Mouse (Mus musculus): ENCODE measurements at regions not wholly inside any gene's neighbourhood (a gene's known extent, or its start where the extent isn't known, plus 50 kb on each side); places are given as distances from the start of the nearest gene placed in this dataset.

DNA sequence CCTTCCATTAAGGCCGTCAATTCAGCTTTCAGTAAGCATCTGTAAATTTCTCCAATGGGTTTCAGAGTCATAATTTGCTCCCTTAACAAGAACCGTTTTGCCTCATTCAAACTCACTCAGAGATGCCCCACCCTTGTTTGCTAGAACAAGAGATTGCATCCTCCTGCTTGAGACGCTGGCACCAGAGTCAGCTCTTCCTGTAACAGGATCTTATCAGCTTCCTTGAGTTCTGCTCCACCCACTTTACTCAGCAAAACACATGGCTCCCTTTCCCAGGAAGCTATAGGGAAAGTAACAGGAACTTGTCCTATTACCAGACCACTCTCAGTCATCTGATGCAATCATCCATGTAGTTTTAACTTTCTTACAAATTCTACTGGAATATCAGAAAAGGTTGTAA lies 52.7 kb upstream of the Wscd1 start:
- 63% methylated on average over 3 of the region's 3 CpGs for WGBS
- ATAC-seq (ENCODE audit: low FRiP score, low read depth): no peak
- Histone ChIP-seq H3K36me3 (no peaks in the 10 kb centered on the region), H3K4me3 (no peak overlapping the region), H3K4me2 (replicated peaks) (no peak overlapping the region), H3K9me3 (no peaks in the 10 kb centered on the region), H3K27me3 (replicated peaks) (no peaks in the 10 kb centered on the region), H3K9ac (no peak overlapping the region), H3K4me1 (no peaks in the 10 kb centered on the region), H3K27ac (no peak overlapping the region)

DNA sequence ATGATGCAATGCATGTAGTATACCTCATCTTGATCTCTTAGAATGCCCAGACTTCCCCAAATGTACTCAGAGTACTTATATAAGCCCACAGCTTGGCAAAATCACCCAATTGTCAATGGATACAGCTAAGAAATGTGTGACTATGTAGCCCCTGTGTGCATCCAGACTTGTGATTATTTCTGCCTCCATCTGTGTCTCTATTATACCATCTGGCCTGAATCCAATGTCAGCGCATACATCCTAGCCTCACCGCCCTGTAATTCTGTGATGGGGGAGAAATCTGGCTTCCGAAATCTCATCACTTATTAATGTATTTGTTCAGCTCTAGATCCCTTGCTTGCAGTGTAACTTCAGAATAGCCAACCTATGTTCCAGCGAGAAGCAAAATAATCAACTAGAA lies 50.9 kb upstream of the Wscd1 start:
- 89% methylated on average over 4 of the region's 4 CpGs for WGBS
- no peaks in the 10 kb centered on the region for H3K9me3 ChIP-seq
- no peaks in the 10 kb centered on the region for H3K27me3 ChIP-seq (replicated peaks)
- H3K27ac ChIP-seq: no peak overlapping the region
- H3K4me3 ChIP-seq: no peak overlapping the region
- no peaks in the 10 kb centered on the region for H3K36me3 ChIP-seq
- no peak overlapping the region for H3K9ac ChIP-seq
- no peaks in the 10 kb centered on the region for H3K4me1 ChIP-seq
- no peak for ATAC-seq (ENCODE audit: low FRiP score, low read depth)
- no peak overlapping the region for H3K4me2 ChIP-seq (replicated peaks)

Measured in neural tube, embryonic 12.5 days (tissue).